ENCODE assay signal across 17 mouse cellular contexts in genomic region chr2:141264582-141264981, GRCm38 (mm10).
DNase-seq lines count a peak whose midpoint lies in the region; ATAC-seq and TF ChIP-seq lines count a peak whose summit lies in the region.
"Had no signal": no experiment of that assay in that cellular context is flagged by ENCODE, and none has a peak within 500 bp of the region (broad histone marks: within the 10 kb centered on the region; RNA-seq: fewer than 3 reads in every experiment).

No protein-coding gene starts in this region.

- H3K9me3 ChIP-seq in forebrain, embryonic 15.5 days, result no peaks in the 10 kb centered on the region
- H3K9me3 ChIP-seq in forebrain, postnatal 0 days (ENCODE audit: low read length), result no peaks in the 10 kb centered on the region
- no peaks in the 10 kb centered on the region for H3K9me3 ChIP-seq in hindbrain, postnatal 0 days (ENCODE audit: low read length)
- no peaks in the 10 kb centered on the region for H3K9me3 ChIP-seq in hindbrain, embryonic 11.5 days (ENCODE audit: control insufficient read depth, low read length)
- H3K9me3 ChIP-seq: embryonic facial prominence, embryonic 12.5 days; heart, embryonic 13.5 days; hindbrain, embryonic 15.5 days had no signal

- no peak for DNase-seq in forebrain, postnatal 0 days
- peak; percentile 13 for DNase-seq in hindbrain, postnatal 0 days (ENCODE audit: low spot score)
- no peak for DNase-seq in hindbrain, embryonic 11.5 days (ENCODE audit: low spot score)
- peak; percentile 38 for DNase-seq in retina, embryonic 14.5 days (ENCODE audit: low spot score)
- no peak for DNase-seq in retina, postnatal 1 day
- DNase-seq: adrenal gland, adult 2 months; adrenal gland, postnatal 25 days; cerebellum, adult 2 months; cerebellum, postnatal 25 days; gastrocnemius, postnatal 36 days; heart, adult 11 months; heart, postnatal 36 days; kidney, adult 11 months had no signal

- TF ChIP-seq CTCF in forebrain, postnatal 0 days (IDR thresholded peaks at IDR 0.05; ENCODE audit: low read depth), result no peak
- TF ChIP-seq CTCF in hindbrain, postnatal 0 days (IDR thresholded peaks at IDR 0.05; ENCODE audit: low read depth), result no peak

- no peak overlapping the region for H3K9ac ChIP-seq in forebrain, embryonic 15.5 days (replicated peaks)
- H3K9ac ChIP-seq in forebrain, postnatal 0 days, result no peak overlapping the region
- no peak overlapping the region for H3K9ac ChIP-seq in hindbrain, postnatal 0 days (replicated peaks; ENCODE audit: low read length)
- no peak overlapping the region for H3K9ac ChIP-seq in hindbrain, embryonic 11.5 days (ENCODE audit: low read depth, low read length)
- H3K9ac ChIP-seq: embryonic facial prominence, embryonic 12.5 days; heart, embryonic 13.5 days; hindbrain, embryonic 15.5 days had no signal

- ATAC-seq in forebrain, embryonic 15.5 days (replicated peaks), result peak; percentile 55
- ATAC-seq in forebrain, postnatal 0 days, result no peak
- no peak for ATAC-seq in hindbrain, postnatal 0 days
- ATAC-seq in hindbrain, embryonic 11.5 days (ENCODE audit: low FRiP score), result no peak

- no peaks in the 10 kb centered on the region for H3K27me3 ChIP-seq in forebrain, embryonic 15.5 days
- H3K27me3 ChIP-seq in forebrain, postnatal 0 days (ENCODE audit: insufficient read depth, low read length), result no peaks in the 10 kb centered on the region
- no peaks in the 10 kb centered on the region for H3K27me3 ChIP-seq in hindbrain, postnatal 0 days (ENCODE audit: insufficient read depth, low read length)
- H3K27me3 ChIP-seq in hindbrain, embryonic 11.5 days (ENCODE audit: control insufficient read depth, insufficient read depth, low read length), result no peaks in the 10 kb centered on the region
- H3K27me3 ChIP-seq: embryonic facial prominence, embryonic 12.5 days; heart, embryonic 13.5 days; hindbrain, embryonic 15.5 days had no signal

- WGBS in forebrain, embryonic 15.5 days, result 60% methylated on average over 4 of the region's 4 CpGs
- WGBS in forebrain, postnatal 0 days, result 58% methylated on average over 4 of the region's 4 CpGs
- WGBS in hindbrain, postnatal 0 days, result 62% methylated on average over 4 of the region's 4 CpGs
- WGBS in hindbrain, embryonic 11.5 days, result 77% methylated on average over 4 of the region's 4 CpGs

- H3K4me3 ChIP-seq in forebrain, embryonic 15.5 days, result no peak overlapping the region
- no peak overlapping the region for H3K4me3 ChIP-seq in forebrain, postnatal 0 days (ENCODE audit: low read depth, low read length)
- no peak overlapping the region for H3K4me3 ChIP-seq in hindbrain, postnatal 0 days (ENCODE audit: low read length)
- no peak overlapping the region for H3K4me3 ChIP-seq in hindbrain, embryonic 11.5 days (ENCODE audit: low read depth, low read length)
- H3K4me3 ChIP-seq: embryonic facial prominence, embryonic 12.5 days; heart, embryonic 13.5 days; hindbrain, embryonic 15.5 days had no signal

- H3K27ac ChIP-seq in forebrain, embryonic 15.5 days (replicated peaks), result no peak overlapping the region; the same call in 1 of the 2 replicates
- H3K27ac ChIP-seq in forebrain, postnatal 0 days (ENCODE audit: low read depth, low read length), result no peak overlapping the region
- no peak overlapping the region for H3K27ac ChIP-seq in hindbrain, postnatal 0 days
- no peak overlapping the region for H3K27ac ChIP-seq in hindbrain, embryonic 11.5 days (ENCODE audit: low read depth, low read length)
- H3K27ac ChIP-seq: embryonic facial prominence, embryonic 12.5 days; heart, embryonic 13.5 days; hindbrain, embryonic 15.5 days had no signal

- H3K4me1 ChIP-seq in forebrain, embryonic 15.5 days, result peaks cover 5% of the 10 kb centered on the region; the same call in 1 of the 2 replicates
- no peaks in the 10 kb centered on the region for H3K4me1 ChIP-seq in forebrain, postnatal 0 days (ENCODE audit: insufficient read depth)
- no peaks in the 10 kb centered on the region for H3K4me1 ChIP-seq in hindbrain, postnatal 0 days (ENCODE audit: insufficient read depth, low read length)
- H3K4me1 ChIP-seq in hindbrain, embryonic 11.5 days (replicated peaks; ENCODE audit: control insufficient read depth, insufficient read depth, low read length), result no peaks in the 10 kb centered on the region
- H3K4me1 ChIP-seq: embryonic facial prominence, embryonic 12.5 days; hindbrain, embryonic 15.5 days had no signal

- no peaks in the 10 kb centered on the region for H3K36me3 ChIP-seq in forebrain, embryonic 15.5 days
- H3K36me3 ChIP-seq in forebrain, postnatal 0 days (ENCODE audit: insufficient read depth), result no peaks in the 10 kb centered on the region
- H3K36me3 ChIP-seq in hindbrain, postnatal 0 days (ENCODE audit: insufficient read depth, low read length), result no peaks in the 10 kb centered on the region
- H3K36me3 ChIP-seq in hindbrain, embryonic 11.5 days (ENCODE audit: control insufficient read depth, insufficient read depth, low read length), result no peaks in the 10 kb centered on the region
- H3K36me3 ChIP-seq: embryonic facial prominence, embryonic 12.5 days; heart, embryonic 13.5 days; hindbrain, embryonic 15.5 days had no signal

- H3K4me2 ChIP-seq in forebrain, embryonic 15.5 days (replicated peaks), result no peak overlapping the region
- H3K4me2 ChIP-seq in forebrain, postnatal 0 days (ENCODE audit: low read depth), result no peak overlapping the region
- H3K4me2 ChIP-seq in hindbrain, postnatal 0 days (ENCODE audit: low read depth, low read length), result no peak overlapping the region
- no peak overlapping the region for H3K4me2 ChIP-seq in hindbrain, embryonic 11.5 days (replicated peaks; ENCODE audit: low read depth, low read length)
- H3K4me2 ChIP-seq: embryonic facial prominence, embryonic 12.5 days; heart, embryonic 13.5 days; hindbrain, embryonic 15.5 days had no signal

Comparison
In these comparisons a context has a peak if more than half of its experiments do, and no peak if none do; other contexts are left out.
1. DNase-seq: peak in hindbrain, postnatal 0 days (single experiment) and retina, embryonic 14.5 days (single experiment); none in forebrain, postnatal 0 days (single experiment), hindbrain, embryonic 11.5 days (single experiment) and retina, postnatal 1 day (single experiment).